Mouse (Mus musculus) cerebellum, adult 11 months (tissue): ENCODE data around the gene Apol7a.

Source experiments
- DNase-seq: peaks from one replicate; pipeline ENCODE4 v3.0.0; 2022

Gene Apol7a

GRCm38 (mm10) chr15:77344127-77345125 lies 54.5 kb downstream of the Apol7a start:
- no peak for DNase-seq

GRCm38 (mm10) chr15:77343527-77344091 lies 55.3 kb downstream of the Apol7a start:
- DNase-seq, result peak; percentile 66

- DNase-seq, result no peak
Observed at GRCm38 (mm10) chr15:77342962-77343526, 55.9 kb downstream of the Apol7a start.

- no peak for DNase-seq
Observed at GRCm38 (mm10) chr15:77342005-77342404, 56.9 kb downstream of the Apol7a start.

- DNase-seq, result no peak
Observed at GRCm38 (mm10) chr15:77340581-77340980, 58.3 kb downstream of the Apol7a start.

- no peak for DNase-seq
Observed at GRCm38 (mm10) chr15:77338924-77339429, 59.9 kb downstream of the Apol7a start.

- no peak for DNase-seq
Observed at GRCm38 (mm10) chr15:77338451-77338850, 60.5 kb downstream of the Apol7a start.
